Mouse (Mus musculus) small intestine, adult 2 months (tissue): Measurements from ENCODE around the gene Rnpepl1. TPM values are rescaled to one million over a fixed set of nuclear protein-coding genes. Genes with fewer than 3 reads are reported as not detected.

Experiments used
- H3K27ac ChIP-seq: fragments of 200-500 bp; 2 replicates; pipeline ENCODE4 v1.5.1; 2012; ENCODE audit warnings: low read depth, low read length, control low read depth, inconsistent platforms; ENCODE audit not compliant: insufficient read depth
- H3K27me3 ChIP-seq: fragments of 200-500 bp; 2 replicates; pipeline ENCODE4 v1.6.1; 2012; ENCODE audit warnings: mild to moderate bottlenecking, moderate library complexity, low read length, inconsistent platforms; ENCODE audit not compliant: control insufficient read depth, insufficient read depth
- H3K36me3 ChIP-seq: fragments of 200-500 bp; 2 replicates; pipeline ENCODE4 v1.6.1; 2012; ENCODE audit warnings: mild to moderate bottlenecking, low read length, control low read depth, inconsistent platforms; ENCODE audit not compliant: control insufficient read depth, insufficient read depth
- H3K4me1 ChIP-seq: fragments of 200-500 bp; 2 replicates; pipeline ENCODE4 v1.6.1; 2012; ENCODE audit warnings: low read length, inconsistent platforms, mixed read lengths; ENCODE audit not compliant: control insufficient read depth, insufficient read depth, insufficient read length
- H3K4me3 ChIP-seq: fragments of 200-500 bp; 2 replicates; pipeline ENCODE4 v1.5.1; 2012; ENCODE audit warnings: low read depth, mild to moderate bottlenecking, control low read depth, inconsistent platforms, low read length, moderate library complexity
- CTCF ChIP-seq: fragments of 200-500 bp; IDR thresholded peaks from 2 replicates; pipeline ENCODE4 v1.5.1; 2012; ENCODE audit warnings: low read depth, mild to moderate bottlenecking, control low read depth, inconsistent platforms, low read length, moderate library complexity, mixed read lengths; ENCODE audit not compliant: insufficient replicate concordance, insufficient read length; ENCODE audit errors: extremely low read depth
- POLR2A ChIP-seq: fragments of 200-500 bp; IDR thresholded peaks from 2 replicates; pipeline ENCODE4 v1.6.1; 2012; ENCODE audit warnings: low read depth, mild to moderate bottlenecking, control low read depth, inconsistent platforms, low read length, moderate library complexity
- WGBS: fragments of 180-500 bp; shearing (Covaris S2); methylation state at CpG from one replicate; pipeline ENCODE4 v1.1.7; 2018; 5-methylcytosine and 5-hydroxymethylcytosine counted together
- polyA plus RNA-seq: library from polyadenylated mRNA; depleted of rRNA; stranded (reverse); fragments of >200 nt; gene quantifications from 2 replicates; pipeline ENCODE4 v1.2.3, GENCODE M21; 2012

Rnpepl1 gene
- polyA plus RNA-seq, 1 experiment = 410 TPM

DNA sequence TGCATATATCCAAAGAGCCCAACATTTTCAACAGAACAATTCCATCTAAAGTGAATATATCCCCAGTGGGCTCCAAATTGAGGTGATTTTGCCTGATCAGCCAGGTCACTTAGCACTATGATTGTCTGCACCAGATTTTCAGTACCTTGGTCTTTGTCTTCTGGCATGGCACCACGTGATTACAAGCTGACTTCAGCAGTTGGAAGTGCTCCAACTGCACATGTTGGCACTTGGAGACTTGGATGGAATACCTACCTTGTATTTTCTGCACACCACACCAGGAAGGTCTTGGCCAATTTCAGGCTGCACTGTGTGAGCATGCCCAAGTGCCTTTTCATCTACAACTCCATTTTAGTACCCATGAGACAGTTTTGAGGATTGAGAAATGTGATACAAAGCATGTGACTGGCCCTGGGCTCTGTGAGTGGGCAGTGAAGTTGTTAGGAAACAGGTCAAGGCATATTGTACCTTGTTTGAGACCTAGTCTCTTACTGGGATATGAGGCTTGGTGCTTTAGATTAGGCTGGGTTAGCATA is 19.7 kb downstream of the Rnpepl1 start:
- H3K36me3 ChIP-seq = no peaks in the 10 kb centered on the region
- peaks cover 14% of the 10 kb centered on the region; the same call in 1 of the 2 replicates for H3K4me1 ChIP-seq
- 4% methylated on average over 1 of the region's 1 CpGs for WGBS
- no peaks in the 10 kb centered on the region for H3K27me3 ChIP-seq
- TF ChIP-seq POLR2A = no peak
- TF ChIP-seq CTCF = no peak
- H3K27ac ChIP-seq = peak overlapping the region; percentile 43; the same call in 1 of the 2 replicates
- no peak overlapping the region for H3K4me3 ChIP-seq

DNA sequence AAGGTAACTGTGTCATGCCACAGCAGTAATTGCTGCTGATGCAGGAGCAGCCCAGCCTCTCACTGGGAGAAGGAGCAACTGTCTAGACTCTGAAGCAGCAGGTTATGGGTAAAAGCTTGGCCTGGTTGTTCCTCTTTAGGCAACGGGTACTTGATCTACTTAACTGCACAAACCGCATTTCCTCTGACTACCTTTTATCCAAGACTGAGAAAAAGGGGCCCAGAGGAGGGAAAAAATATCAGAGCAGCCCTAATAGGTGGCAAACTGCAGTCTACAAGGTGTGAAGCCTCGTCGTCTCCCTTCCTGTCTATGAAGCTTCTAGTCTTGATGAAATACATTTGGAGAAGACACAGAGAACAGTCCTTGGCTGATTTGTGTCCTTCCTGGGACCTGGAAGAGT is 23.0 kb downstream of the Rnpepl1 start:
- peak overlapping the region; percentile 74 for H3K4me3 ChIP-seq
- WGBS = 59% methylated on average over 4 of the region's 4 CpGs
- TF ChIP-seq POLR2A = no peak
- TF ChIP-seq CTCF = no peak

DNA sequence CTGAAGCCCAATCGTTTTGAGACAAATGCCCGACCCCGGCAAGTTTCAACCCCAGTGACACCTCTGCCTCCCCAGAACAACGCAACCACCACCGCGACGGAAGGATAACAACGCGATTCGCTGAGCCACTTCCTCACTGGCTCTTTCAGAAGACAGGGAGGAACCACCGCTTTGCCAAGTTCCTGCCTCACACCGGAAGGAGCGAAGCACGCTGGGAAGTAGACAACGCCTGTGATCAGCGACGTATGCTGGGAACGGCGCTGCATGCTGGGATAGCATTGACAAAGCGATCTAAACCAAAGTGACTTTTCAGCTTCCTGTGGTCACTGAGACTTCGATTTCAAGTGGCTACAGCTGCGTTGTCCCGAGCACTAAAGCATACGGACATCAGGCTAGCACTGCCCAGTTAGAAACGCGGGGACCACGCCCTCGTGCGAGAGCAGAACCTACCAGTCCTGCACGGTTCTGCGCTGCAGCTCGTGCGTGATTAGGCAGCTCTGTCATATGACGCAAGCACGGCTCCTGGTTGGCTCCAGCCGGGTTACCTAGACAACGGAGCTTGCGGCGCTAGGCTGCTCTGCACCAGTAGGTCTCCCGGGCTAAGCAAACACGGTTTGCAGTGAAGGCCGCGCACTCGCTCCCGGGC is 23.7 kb downstream of the Rnpepl1 start, which contains the start of gene Capn10:
TSS of gene Capn10 (plus strand) at position 195 of the 646 bp plus-strand sequence.
- Histone ChIP-seq H3K4me3 (peak within 1 kb of the TSS; percentile 74), H3K27ac (peak within 1 kb of the TSS; percentile 97), H3K4me1 (peaks cover 33% of the 10 kb centered on the region), H3K36me3 (peaks cover 6% of the 10 kb centered on the region), H3K27me3 (no peaks in the 10 kb centered on the region)
- TF ChIP-seq CTCF (peak; percentile 3; the same call in 1 of the 2 replicates), POLR2A (peak; percentile 73)
- under 1% methylated on average over 45 of the region's 45 CpGs for WGBS

More for the DNA sequence above, 23.0 kb downstream of the Rnpepl1 start:
- Histone ChIP-seq H3K4me1 (peaks cover 33% of the 10 kb centered on the region), H3K36me3 (peaks cover 4% of the 10 kb centered on the region), H3K27ac (peak overlapping the region; percentile 97), H3K27me3 (no peaks in the 10 kb centered on the region)

DNA sequence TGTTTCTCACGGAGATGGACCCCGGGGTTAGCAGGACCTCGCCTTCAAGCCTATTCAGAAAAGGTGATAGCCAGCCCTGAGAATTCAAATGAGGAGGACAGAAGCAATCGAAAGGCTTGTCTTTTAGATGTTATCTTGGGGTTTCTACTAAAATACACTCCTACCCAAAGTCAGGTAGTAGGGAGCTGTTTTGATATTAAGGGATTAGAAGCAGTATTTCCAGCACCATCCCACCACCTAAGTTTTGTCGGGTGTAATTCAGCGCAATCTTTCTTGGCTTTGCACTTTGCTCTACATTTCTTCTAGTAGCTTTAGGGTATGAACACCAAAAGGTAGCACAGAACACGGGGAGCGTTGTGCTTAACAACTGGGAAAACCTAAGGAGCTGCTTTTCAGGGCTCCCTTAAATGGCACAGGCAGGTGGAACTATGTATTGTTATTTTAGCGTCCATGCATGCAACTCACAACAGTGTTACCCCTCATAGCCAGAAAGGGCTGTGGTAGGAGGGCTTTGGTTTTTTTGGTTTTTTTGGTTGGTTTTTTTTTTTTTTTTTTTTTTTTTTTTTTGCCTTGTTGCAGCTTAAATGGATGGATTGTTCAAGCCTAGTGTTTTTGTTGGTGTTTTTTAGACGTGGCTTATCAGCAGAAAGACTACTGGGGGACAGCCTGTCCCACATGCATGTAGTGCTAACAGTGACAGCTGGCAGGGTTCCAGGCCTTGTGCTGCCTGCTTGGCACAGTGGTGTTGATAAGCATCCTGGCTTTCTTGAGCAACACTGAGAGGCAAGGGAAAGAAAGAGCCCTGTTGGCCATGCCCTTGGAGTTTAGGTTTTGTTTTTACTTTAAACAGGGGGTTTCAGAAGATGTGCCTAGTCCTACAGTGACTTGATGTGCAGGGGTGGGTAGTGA is 24.7 kb downstream of the Rnpepl1 start:
- peak overlapping the region; percentile 97 for H3K27ac ChIP-seq

DNA sequence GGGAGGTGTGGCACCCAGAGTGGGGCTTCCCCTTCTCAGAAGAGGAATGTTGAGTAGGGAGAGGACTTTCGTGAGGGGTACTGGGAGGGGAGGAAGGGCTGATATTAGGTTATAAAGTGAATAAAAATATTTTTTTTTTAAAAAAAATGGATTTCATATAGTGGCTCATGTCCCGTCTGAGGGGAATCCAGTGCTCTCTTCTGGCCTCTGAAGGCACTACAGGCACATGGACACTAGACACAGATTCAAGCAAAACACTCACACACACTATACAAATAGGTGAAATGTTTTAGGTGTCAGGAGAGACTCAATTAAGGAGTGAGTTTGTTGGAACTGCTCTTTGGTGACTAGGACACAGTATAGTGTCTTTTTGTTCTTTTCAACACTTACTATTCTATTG is 25.4 kb downstream of the Rnpepl1 start:
- Histone ChIP-seq H3K4me3 (no peak overlapping the region), H3K27me3 (no peaks in the 10 kb centered on the region), H3K27ac (no peak overlapping the region), H3K4me1 (peaks cover 30% of the 10 kb centered on the region), H3K36me3 (peaks cover 18% of the 10 kb centered on the region)
- no peak for TF ChIP-seq CTCF
- 19% methylated on average over 2 of the region's 2 CpGs for WGBS

More for the DNA sequence above, 24.7 kb downstream of the Rnpepl1 start:
- 5% methylated on average over 10 of the region's 10 CpGs for WGBS
- peaks cover 16% of the 10 kb centered on the region for H3K36me3 ChIP-seq
- H3K4me3 ChIP-seq = peak overlapping the region; percentile 74
- peaks cover 32% of the 10 kb centered on the region for H3K4me1 ChIP-seq
- no peaks in the 10 kb centered on the region for H3K27me3 ChIP-seq
- TF ChIP-seq POLR2A (no peak), CTCF (no peak)

DNA sequence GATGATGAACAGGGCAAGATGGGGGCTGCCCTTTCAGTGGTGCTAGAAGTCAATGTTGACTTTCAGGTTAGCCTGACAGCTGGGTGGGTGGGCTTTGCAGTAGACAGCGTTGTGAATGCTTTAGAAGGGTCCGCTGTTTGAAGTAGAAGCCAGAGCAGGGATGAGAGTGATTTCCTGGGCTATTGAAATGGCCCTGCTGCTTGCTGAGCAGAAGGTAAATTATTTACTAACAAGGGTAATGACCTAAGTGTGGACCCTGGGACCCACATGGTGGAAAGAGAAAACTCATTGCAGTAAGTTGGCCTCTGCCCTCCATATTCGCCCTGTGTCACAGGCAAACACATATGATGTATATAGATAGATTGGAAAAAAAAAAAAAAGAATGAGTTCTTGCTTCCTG is 25.9 kb downstream of the Rnpepl1 start:
- 66% methylated on average over 3 of the region's 3 CpGs for WGBS
- Histone ChIP-seq H3K27me3 (no peaks in the 10 kb centered on the region), H3K4me3 (no peak overlapping the region), H3K4me1 (peaks cover 30% of the 10 kb centered on the region), H3K27ac (no peak overlapping the region), H3K36me3 (peaks cover 21% of the 10 kb centered on the region)
- TF ChIP-seq CTCF (no peak), POLR2A (no peak)

DNA sequence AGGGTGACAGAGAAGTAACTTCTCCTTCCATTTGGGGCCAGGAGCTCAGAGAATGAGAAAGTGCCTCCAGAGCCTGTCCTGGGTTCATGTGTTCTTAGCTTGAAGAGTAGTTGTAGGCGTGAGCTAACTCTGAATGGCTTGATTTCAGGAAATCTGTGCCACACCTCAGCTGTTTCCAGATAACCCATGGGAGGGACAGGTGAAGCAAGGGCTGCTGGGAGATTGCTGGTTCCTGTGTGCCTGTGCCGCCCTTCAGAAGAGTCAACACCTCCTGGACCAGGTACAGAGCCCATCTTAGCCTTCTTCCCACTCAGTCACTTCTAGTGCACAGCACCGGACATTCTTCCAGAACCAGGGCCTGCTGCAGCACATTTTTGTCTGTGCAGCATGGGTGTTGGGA is 27.2 kb downstream of the Rnpepl1 start:
- Histone ChIP-seq H3K4me1 (peaks cover 25% of the 10 kb centered on the region), H3K27me3 (no peaks in the 10 kb centered on the region), H3K4me3 (no peak overlapping the region), H3K36me3 (peaks cover 28% of the 10 kb centered on the region), H3K27ac (peak overlapping the region; percentile 65)
- TF ChIP-seq CTCF (no peak), POLR2A (no peak)
- WGBS = 36% methylated on average over 3 of the region's 3 CpGs
